ENCODE assay signal across 17 mouse cellular contexts in the genomic region with DNA sequence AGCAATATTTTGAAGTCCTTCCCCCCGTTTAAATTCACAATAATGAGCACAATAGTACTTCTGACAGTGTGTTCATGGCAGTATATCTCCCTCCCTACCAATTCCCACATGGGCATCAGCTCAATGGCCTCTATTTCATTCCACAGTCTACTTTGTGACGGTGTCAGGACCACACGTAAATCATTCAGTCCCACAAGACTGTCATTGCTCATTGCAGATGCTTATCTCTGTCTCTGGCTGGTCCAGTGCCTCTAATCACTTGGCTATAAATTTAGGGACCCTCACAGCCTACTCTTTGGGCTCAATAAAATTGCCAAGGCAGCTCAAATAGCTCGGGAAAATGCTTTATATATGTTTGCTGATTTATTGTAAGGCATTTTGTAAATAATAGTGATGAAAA.
"Had no signal": no experiment of that assay in that cellular context is flagged by ENCODE, and none has a peak within 500 bp of the region (broad histone marks: within the 10 kb centered on the region; RNA-seq: fewer than 3 reads in every experiment).

No protein-coding gene starts in this region.

- H3K27ac ChIP-seq: liver, embryonic 12.5 days; liver, embryonic 14.5 days; midbrain, embryonic 13.5 days; midbrain, embryonic 15.5 days; neural tube, embryonic 13.5 days; stomach, embryonic 15.5 days; stomach, postnatal 0 days had no signal

- ATAC-seq: liver, embryonic 12.5 days; midbrain, embryonic 13.5 days; midbrain, embryonic 15.5 days had no signal

- H3K9ac ChIP-seq: liver, embryonic 12.5 days; liver, embryonic 14.5 days; lung, embryonic 14.5 days; midbrain, embryonic 13.5 days; midbrain, embryonic 15.5 days; neural tube, embryonic 13.5 days; stomach, embryonic 15.5 days had no signal

- H3K9me3 ChIP-seq: liver, embryonic 12.5 days; midbrain, embryonic 13.5 days; midbrain, embryonic 15.5 days; neural tube, embryonic 13.5 days; stomach, embryonic 15.5 days had no signal

- H3K4me3 ChIP-seq: liver, embryonic 12.5 days; midbrain, embryonic 13.5 days; midbrain, embryonic 15.5 days; neural tube, embryonic 13.5 days; stomach, embryonic 15.5 days had no signal

- H3K36me3 ChIP-seq: liver, embryonic 12.5 days; midbrain, embryonic 13.5 days; midbrain, embryonic 15.5 days; neural tube, embryonic 13.5 days; stomach, embryonic 15.5 days had no signal

- H3K4me2 ChIP-seq: liver, embryonic 12.5 days; lung, embryonic 14.5 days; midbrain, embryonic 13.5 days; midbrain, embryonic 15.5 days; neural tube, embryonic 13.5 days; stomach, embryonic 15.5 days had no signal

- H3K27me3 ChIP-seq: liver, embryonic 12.5 days; midbrain, embryonic 13.5 days; midbrain, embryonic 15.5 days; neural tube, embryonic 13.5 days; stomach, embryonic 15.5 days had no signal

- H3K4me1 ChIP-seq: liver, embryonic 12.5 days; midbrain, embryonic 13.5 days; midbrain, embryonic 15.5 days; stomach, embryonic 15.5 days had no signal

- DNase-seq: lung, adult 18-20 months; lung, embryonic 14.5 days; lung, postnatal 10 days; lung, postnatal 4 days; retina, postnatal 1 day; right cerebral cortex, adult 18-20 months; right cerebral cortex, postnatal 14 days; thymus, adult 2 months; thymus, postnatal 25 days; thymus, postnatal 4 days had no signal
